Mouse (Mus musculus) hindbrain, embryonic 16.5 days (tissue): ENCODE measurements around the gene Slc9c1. TPM values are rescaled to one million over a fixed set of nuclear protein-coding genes. Genes with fewer than 3 reads are reported as not detected.

ENCODE experiments used
- polyA plus RNA-seq: library from polyadenylated mRNA; unstranded; fragments of >200 nt; fragmentation: Nextera tagmentation; extraction: Ambion mirVana; gene quantifications from 2 replicates; pipeline ENCODE4 v1.2.1, GENCODE M21; 2015

Slc9c1 gene
- polyA plus RNA-seq, 1 experiment from 2014 or later, result not detected

Other genes starting within 250 kb of the Slc9c1 start
- 364 and 369 TPM in 2 replicates for gene Cd200, start 126.3 kb upstream of the Slc9c1 start, polyA plus RNA-seq
- gene Gm609, start 42.3 kb upstream of the Slc9c1 start, polyA plus RNA-seq, result not detected in 2 replicates
- gene Gm17783, start 3.3 kb upstream of the Slc9c1 start, polyA plus RNA-seq, result not detected in 2 replicates
- 0.05 TPM in 1 of 2 replicates, not detected in the other for gene Gcsam, start 75.1 kb downstream of the Slc9c1 start, polyA plus RNA-seq
- not detected in 2 replicates for gene BC016579, start 118.8 kb downstream of the Slc9c1 start, polyA plus RNA-seq
- 0.50 and 0.87 TPM in 2 replicates for gene Tmprss7, start 158.3 kb downstream of the Slc9c1 start, polyA plus RNA-seq
- gene Tagln3, start 189.3 kb downstream of the Slc9c1 start, polyA plus RNA-seq, result 428 and 438 TPM in 2 replicates
- gene Abhd10, start 207.6 kb downstream of the Slc9c1 start, polyA plus RNA-seq, result 39.3 and 39.5 TPM in 2 replicates